Mouse (Mus musculus) adrenal gland (tissue): ENCODE measurements around the gene 9430015G10Rik.

Source experiments
- intact Hi-C: fragments of 180-260 bp; cut with DNase I; formaldehyde crosslinking; loops from one replicate; pipeline ENCODE4 v1.15.1; 2025
- long read RNA-seq, 2 experiments: library from polyadenylated mRNA; unstranded; transcript quantifications; one replicate each; pipeline ENCODE4 v2.0.0; 2020; ENCODE audit warnings: borderline replicate concordance in 1 of 2; ENCODE audit not compliant: insufficient replicate concordance in 1 of 2

The 9430015G10Rik gene
- long read RNA-seq, experiment 1, partial matches to known transcripts = 0 of 6 reads
- long read RNA-seq, experiment 1, other reads (novel, unspliced or antisense) = 2 of 6 reads
- long read RNA-seq, experiment 2, partial matches to known transcripts = 0 of 2 reads
- long read RNA-seq, experiment 2, other reads (novel, unspliced or antisense) = 2 of 2 reads

DNA sequence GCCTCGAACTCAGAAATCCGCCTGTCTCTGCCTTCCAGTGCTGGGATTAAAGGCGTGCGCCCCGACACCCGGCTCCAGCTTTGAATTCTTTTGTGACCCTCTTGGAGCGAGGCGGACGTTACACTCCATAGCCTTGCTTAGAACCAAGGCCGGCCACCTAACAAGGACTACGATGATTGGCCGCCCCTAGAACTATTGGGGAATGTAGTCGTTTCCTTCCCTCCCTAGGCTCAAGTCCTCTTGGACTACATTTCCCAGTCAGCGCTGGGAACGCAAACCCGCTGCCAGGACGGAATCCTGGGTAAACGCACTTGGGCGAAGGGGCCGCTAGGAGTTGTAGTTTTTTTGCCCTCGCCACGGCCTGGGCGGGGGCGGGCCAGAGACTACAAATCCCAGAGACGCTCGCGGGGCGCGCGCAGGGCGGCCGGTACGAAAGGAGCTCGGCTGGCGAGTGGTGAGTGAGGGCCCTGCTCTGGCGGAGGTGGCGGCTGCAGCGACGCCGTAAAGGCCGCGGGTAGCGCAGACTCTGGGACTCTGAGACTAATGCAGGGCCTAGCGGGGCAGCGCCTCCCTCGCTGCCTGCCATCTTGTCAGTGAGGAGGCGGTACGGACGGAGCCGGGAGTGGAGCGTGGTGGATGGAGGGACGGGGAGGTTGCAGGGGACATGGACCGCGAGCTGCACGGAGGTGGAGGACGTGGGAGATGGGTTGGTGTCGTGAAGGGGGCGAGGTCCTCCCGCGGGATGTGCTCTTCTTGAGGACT is at the start of gene 9430015G10Rik:
TSS of gene 9430015G10Rik (plus strand) at position 413 of the 762 bp plus-strand sequence.
- intact Hi-C loops = loop anchor here (5.0 kb wide), 1 partner anchor 147 kb away; the partner anchor contains the start of gene C1qtnf12

DNA sequence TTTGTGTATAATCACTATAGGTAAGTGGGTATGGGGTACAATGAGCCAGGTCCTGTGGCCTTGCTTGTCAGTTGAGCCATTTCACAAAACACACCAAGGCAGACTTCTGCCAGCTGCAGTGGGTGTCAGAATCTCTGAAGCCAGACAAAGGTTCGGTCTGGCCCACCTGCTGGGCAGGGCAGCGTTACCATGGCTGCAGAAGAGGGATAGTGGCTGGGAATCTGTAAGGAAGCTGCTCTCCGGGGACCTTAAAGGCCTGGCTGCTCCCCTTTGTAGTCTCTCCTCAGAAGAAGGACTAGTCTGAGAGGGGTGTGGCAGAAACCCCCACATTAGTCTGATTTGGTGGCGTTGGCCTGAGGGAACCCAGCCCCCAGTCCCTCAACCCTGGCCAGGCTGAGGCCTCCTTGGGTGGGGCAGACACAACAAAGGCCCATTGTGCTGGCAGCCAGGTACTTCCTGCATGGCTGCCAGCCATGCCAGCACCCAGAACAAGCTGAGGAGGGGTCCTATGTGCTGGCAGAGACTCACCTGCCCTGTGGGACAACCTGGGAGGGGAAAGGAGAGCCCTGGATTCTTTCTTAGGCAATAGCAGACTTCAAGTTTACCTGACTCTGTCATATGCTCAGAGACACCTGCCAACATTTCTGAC is 45.8 kb upstream of the 9430015G10Rik start:
- intact Hi-C loops = no loop called here

DNA sequence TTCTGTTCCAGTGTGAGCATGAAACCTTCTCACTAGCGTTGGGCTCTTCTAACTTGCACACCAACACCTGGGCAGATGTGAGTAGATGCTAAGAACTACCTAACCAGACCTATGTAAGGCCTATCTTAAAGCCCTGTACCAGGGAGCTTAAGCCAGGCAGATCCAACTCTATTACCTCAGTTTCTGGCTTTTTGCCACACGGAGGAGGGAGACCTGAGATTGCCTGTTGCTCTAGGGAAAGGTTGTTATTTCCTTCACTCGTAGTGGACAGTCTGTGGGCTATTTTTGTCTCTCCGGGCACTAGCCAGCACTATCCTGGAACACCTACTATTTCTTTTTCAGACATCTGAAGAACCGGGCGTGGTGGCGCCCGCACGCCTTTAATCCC is 45.3 kb upstream of the 9430015G10Rik start:
- intact Hi-C loops = no loop called here

DNA sequence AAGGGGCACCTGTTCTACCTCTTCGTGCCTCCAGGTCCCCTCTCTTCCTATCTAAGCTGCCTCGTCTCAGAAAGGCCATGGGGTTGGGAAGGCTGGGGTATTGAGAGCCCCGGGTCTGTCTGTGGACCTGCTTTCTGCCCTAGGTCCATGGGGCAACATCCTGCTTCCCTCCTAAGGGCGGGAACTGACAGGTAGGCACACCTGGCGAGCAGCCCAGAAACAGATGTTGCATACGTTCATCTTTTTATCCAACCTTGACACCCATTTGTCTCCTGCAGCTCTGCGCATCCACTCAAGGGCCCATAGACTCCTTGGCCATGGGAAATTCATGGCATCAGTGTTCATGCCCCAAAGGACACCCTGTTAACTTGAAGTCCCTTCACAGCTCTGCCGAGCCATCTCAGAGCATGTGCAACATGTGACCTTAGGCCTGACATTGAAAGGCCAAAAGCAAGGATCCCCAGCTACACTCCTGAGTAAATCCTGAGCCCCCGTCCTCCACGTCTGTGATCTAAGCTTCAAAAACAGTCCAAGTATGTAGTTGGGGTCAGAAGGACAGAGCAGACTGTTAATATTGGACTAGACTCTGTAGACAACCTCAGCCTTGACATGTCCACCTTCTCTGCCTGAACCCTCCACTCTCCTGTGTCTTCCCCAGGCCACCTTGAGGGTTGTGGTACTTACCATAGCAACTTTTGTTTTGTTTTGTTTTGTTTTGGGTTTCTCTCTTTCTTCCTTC is 44.5 kb upstream of the 9430015G10Rik start:
- intact Hi-C loops = no loop called here

DNA sequence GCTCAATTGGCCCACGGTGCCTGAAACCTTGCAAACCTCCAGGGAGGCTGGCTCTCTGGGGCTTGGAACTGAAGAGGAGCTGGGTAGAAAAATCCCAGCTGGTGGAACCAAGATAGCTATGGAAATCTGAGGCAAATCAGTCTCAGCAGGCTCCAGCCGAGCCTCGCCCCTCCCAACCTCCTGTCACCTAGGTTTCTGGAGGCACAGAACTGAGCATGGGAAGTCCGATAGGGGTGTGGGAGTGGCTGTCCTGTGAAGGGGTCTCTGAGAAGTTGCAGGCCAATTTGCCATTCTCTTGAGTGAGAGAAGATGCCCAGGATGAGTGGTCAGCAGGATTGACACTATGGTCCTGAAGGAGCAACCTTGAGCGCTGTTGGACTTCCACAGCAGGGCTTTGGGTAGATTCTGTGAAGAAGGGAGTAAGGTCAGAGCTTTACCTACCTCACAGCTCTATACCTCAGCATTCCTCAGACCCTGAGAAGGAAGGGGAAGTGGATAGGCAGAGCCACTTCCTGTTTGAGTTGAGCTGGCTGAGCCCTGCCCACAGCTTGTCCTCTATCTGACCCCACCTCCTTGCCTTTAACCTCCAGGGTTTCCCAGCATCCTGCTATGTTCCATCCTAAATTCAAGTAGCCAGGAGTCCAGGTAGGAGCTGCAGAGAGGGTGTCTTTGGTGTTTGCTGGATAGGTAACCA is 42.4 kb upstream of the 9430015G10Rik start:
- intact Hi-C loops = no loop called here

DNA sequence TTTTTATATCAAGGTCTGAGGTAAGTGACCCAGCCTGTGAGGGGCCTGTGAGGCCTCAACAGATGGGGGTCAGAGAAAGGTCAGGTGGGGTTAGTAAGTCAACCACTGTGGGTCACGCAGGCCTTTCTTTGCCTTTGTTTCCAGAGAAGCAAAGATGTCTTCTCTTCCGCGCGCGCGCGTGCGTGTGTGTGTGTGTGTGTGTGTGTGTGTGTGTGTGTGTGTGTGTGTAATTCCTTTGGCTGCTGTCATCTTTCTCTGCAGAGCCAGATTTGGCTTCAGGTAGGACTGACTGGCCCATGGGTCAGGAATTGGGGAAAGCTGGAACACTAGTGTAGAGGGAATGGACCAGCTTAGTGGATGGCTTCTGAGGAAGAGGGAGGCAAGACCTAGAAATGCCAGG is 40.1 kb upstream of the 9430015G10Rik start:
- intact Hi-C loops = no loop called here

DNA sequence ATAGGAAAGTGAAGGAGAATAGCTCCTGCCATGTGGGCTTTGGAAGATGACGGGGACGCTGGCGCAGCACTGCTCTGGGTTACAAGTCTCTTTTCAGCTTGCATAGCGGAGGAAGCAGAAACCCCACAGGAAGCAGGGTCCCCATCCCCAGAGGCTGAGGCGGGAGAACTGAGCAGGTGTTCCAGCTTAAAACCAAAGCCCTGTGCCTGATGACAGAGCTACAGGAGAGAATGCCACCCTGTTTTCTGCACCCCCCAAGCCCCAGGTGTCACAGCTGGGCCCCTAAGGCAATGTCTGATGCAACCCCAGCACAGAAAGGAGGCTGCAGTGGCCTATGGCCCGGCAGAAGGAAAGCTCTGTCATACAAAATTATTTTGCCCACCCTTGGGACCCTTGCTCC is 39.5 kb upstream of the 9430015G10Rik start:
- intact Hi-C loops = no loop called here

DNA sequence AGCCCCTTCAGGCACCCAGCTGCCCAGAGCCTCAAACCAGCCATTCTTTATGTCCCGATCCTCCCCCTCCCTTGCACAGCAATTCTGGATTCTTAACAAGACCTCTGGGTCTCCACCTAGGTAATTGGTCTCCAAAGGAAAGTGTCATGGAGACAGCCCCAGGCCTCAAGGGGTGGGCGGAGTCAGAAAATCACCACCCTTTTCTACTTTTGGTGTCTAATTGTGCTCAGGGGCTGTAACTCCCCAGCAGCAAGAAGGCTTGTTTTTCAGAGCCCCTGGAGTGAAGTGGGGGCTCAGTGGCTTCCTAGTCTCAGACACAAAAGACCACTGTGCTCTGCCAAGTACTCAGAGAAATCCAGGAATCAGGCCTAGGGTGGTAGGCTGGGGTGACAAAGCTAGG is 39.1 kb upstream of the 9430015G10Rik start:
- intact Hi-C loops = no loop called here

DNA sequence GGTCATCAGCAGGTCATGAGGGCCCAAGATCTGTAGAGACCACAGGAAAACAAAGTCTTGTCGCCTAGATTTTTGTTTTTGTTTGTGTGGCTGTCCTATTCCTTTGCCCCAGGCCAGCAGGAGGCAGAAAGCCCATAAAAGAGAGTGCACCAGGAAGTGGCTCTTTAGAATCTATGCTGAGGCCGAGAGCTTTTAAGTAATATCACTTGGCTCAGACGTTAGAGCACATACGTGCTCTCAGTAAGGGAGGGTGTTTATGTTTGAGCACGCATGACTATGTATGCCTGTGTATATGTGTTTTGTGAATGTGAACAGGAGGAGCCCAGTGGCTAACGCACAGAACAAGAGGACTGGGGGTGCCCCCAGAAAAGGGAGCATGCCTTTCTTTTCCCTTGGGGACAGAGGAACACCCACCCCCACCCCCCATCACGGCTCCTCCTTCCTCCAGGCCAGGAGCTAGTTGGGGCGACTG is 32.8 kb upstream of the 9430015G10Rik start:
- intact Hi-C loops = no loop called here

DNA sequence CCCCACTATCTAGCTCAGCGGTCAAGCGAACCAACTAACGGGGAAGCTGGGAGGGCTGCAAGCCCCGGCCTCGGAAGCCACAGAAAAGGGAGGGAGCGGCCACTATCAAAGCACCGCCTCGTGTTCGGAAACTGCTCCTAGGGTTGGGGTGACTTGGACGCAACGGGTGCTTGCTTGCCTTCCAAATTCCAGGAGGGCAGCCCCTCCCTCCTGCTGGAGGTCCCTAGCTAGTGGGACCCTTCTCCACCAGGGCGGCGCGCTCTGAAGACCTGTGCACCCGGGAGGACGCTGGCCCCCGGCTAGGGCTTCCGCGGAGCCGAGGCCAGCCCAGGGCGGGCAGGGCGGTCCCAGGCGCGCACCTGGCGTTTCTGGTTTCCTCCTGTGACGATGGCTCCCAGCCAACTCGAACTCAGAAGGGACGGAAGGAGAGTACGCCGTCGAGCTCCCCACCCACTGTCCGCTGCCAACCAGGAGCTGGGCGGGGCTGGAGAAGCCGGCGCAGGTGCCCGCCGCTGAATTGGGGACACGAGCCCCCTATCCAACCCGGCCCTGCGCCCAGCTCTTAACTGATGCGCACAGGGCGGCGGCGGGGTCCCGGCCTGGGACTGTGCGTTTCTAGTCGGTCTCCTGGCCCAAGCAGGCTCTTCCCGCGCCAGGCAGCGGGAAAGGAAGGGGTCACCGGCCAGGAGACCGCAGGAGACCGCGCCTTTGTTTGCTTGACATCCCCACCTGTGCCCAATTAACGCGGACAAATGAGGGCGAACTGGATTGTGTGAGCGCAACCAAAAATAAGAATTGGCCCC is 32.1 kb upstream of the 9430015G10Rik start:
- intact Hi-C loops = no loop called here

DNA sequence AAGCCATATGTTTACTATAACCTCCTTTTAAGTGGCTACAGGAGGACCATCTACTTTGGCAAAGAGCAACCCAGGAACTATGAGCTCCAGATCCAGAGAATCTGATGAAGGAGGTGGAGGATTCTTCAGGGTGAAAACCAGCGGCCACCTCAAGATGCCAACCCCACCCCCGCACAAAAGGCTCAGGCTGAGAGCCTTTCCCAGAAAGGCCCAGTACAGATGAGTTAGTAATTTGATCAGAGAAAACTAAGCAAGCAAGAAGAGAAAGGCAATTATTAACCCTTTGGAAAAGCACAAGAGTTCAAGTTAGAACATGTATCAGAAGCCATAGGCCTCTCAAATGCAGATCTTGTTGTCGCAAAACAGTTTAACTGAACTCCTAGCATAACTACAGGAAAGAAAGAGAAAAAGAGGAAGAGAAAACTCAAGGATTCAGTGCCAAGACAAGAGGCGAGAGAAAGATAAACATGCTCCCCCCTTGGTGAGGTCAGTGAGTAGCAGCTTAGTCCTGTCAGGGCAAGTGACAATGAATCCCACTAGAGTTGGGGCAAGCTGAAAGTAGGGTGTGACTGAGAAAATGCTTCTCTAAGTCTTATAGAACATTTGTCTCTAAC is 27.1 kb upstream of the 9430015G10Rik start:
- intact Hi-C loops = no loop called here

DNA sequence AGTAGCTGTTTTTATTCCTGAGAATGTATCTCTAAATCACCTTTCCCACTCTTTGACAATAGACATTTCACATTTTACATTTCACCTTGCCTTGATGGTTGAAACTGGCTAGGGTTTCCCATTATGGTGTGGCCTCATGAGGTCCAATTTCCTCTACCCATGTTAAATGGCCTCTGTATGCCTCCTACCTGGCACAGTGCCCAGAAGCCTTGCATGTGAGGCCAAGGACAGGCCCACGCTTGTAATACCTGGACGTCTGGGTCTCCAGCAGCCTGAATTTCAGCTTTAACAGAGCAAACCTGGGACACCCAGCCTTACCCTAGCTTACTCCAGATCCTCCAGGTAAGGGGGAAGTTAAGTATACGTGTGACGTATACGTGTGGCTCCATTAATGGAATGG is 26.4 kb upstream of the 9430015G10Rik start:
- intact Hi-C loops = no loop called here

DNA sequence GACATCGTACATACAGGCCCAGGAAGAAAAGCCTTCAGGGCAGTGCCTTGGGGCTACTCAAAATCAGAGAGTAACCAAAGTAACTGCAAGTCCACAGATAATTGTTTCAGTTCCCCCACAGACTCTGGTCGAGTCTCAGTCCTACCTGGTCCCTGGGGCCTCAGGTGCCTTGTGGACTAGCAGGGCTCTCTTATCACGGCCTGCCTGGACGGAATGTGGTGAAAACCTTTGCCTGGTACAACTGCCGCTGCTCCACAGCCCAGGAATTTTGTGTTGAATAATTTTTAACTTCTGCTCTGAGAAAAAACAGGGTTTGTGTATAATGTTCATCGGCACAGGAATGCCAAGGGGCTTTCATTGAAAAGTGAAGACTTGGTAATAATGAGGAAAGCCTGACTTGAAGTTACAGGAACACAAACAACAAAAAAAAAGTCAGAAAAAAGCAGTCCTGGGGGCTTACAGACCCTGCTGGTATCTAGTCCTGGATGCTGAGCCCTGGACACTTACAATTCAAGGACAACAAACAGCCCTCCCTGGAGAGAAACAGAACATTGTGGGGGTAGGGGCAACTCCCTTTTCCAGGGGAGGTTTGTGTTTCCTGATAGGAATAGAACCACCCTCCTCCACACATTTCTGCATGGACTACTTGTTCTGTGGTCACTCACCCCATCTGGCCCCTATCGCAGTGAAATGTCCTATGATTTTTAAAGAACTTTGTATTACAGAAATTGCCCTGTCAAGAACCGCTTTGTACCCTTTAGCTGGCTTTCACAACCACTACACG is 25.5 kb upstream of the 9430015G10Rik start:
- intact Hi-C loops = no loop called here

DNA sequence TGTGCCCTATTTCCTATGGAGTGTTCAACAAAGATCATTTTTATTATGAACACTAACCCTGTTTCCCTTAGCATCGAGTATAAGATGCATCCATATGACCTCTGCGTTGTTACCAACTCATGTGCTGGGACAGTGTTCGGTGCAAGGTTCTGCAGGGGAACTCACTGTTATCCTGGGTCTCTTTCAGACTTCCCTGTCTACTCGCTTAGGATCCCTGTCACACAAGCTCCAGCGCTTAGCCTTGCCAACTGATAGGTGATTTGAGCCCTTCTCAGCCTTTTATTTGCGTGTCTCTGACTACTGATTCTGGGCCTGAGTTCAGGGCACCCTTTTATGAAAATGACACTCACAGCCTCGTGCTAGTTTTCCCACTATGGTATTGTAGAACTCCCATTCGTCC is 24.5 kb upstream of the 9430015G10Rik start:
- intact Hi-C loops = no loop called here

DNA sequence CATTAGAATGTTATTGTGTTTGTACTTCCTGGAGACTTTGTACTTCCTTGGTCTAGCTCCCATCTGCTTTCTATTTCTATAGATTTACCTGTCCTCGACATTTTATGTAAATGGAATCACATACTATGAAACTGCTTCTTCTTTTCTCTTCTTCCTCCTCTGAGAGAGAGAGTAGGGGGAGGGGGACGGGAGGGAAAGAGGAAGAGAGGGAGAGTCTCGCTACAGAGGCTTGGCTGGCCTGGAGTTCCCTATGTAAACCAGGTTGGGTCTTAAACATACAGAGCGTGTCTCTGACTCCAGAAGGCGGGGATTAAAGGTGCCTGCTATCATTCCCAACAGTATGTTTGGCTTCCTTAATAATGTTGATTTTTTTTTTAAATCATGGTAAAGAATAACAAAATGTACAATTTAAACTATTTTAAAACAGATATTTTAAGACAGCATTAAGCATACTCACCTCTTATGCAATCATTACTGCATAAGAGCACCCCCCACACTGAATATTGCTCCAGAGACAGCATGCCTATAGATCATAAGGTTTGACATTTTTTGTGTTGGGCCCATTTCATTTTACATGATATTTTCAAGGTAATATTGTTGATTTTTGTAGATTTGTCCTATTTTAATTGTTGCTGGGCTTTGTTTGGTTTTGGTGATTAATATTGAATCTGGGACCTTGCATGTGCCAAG is 22.2 kb upstream of the 9430015G10Rik start:
- intact Hi-C loops = no loop called here

DNA sequence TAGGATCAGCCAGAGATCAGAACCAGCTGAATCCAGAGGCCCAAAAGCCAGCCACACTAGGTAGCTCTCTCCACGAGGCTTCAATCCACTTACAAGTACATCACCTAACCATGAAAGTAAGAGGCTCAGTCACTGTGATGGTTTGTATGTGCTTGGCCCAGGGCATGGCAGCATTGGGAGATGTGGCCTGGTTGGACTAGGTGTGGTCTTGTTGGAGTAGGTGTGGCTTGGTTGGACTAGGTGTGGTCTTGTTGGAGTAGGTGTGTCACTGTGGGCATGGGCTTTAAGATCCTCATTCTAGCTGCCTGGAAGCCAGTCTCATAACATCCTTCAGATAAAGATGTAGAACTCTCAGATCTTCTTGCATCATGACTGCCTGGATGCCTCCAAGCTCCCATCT is 18.5 kb upstream of the 9430015G10Rik start:
- intact Hi-C loops = no loop called here

DNA sequence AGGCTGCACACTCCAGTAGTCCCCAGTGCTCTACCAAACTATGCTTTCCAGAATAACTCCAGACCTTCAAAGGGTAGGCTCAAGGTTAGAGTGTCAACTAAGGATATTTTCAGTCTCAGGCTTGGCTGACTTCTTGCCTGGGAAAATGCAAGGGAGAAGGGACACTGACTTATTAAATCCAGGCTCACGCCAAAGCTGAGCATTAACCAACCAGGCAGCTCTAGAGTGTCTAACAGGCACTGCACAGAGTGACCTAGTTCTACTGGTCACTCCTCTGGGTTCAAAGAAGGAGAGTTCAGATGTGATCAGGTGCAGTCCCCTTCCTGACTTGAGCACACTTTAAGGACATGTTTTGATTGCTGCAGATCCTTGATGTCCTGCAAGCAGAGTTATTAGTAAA is 17.0 kb upstream of the 9430015G10Rik start:
- intact Hi-C loops = no loop called here

DNA sequence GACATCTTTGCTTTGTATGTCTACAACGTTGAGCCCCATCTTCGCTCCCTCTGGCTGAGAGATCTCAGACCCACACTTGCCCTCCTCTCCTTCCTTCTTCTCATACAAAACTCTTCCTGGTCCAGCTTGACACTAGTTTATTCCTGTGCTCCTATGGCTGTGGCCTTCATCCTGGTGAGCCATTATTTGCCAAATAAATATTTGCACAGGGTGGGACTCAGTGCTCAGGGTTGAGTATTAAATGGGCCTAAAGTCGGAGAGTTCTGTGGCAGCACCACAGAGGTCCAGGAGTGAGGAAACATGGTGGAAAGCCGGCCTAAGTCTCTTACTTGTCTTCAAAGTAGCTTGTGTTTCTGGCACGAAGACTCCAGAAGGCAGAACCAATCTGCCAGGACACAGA is 16.0 kb upstream of the 9430015G10Rik start:
- intact Hi-C loops = no loop called here
